Mouse (Mus musculus) neural tube, embryonic 11.5 days (tissue): ENCODE data around the gene Pik3r6. TPM values are rescaled to one million over a fixed set of nuclear protein-coding genes. Genes with fewer than 3 reads are reported as not detected.

ENCODE experiments used
- ATAC-seq: fragments of 200-750 bp; cut with Nextera tagmentation; 2 replicates; pipeline ENCODE4 v1.8.0; 2017; ENCODE audit warnings: moderate number of reproducible peaks, mild to moderate bottlenecking, moderate TSS enrichment, moderate library complexity; ENCODE audit not compliant: insufficient read depth, low FRiP score, low TSS enrichment
- DNase-seq: peaks from one replicate; pipeline ENCODE4 v3.0.0-alpha.2; 2015; ENCODE audit warnings: low spot score
- H3K27ac ChIP-seq: fragments of 300-500 bp; sonication (generic); 2 replicates; pipeline ENCODE4 v1.5.1; 2014; ENCODE audit warnings: low read depth, mild to moderate bottlenecking, low read length
- H3K27me3 ChIP-seq: fragments of 300-500 bp; sonication (generic); 2 replicates; pipeline ENCODE4 v1.6.1; 2014; ENCODE audit warnings: mild to moderate bottlenecking, low read length, mixed read lengths; ENCODE audit not compliant: control insufficient read depth, insufficient read depth
- H3K36me3 ChIP-seq: fragments of 300-500 bp; sonication (generic); 2 replicates; pipeline ENCODE4 v1.6.1; 2014; ENCODE audit warnings: mild to moderate bottlenecking, low read length, moderate library complexity, mixed read lengths; ENCODE audit not compliant: control insufficient read depth, insufficient read depth
- H3K4me1 ChIP-seq: fragments of 300-500 bp; sonication (generic); 2 replicates; pipeline ENCODE4 v1.6.1; 2014; ENCODE audit warnings: low read length, mixed read lengths; ENCODE audit not compliant: control insufficient read depth, insufficient read depth
- H3K4me2 ChIP-seq: fragments of 300-500 bp; sonication (generic); 2 replicates; pipeline ENCODE4 v1.6.1; 2014; ENCODE audit warnings: low read depth, mild to moderate bottlenecking, moderate library complexity
- H3K4me3 ChIP-seq: fragments of 300-500 bp; sonication (generic); 2 replicates; pipeline ENCODE4 v1.5.1; 2014; ENCODE audit warnings: low read depth, low read length
- H3K9ac ChIP-seq: fragments of 300-500 bp; sonication (generic); 2 replicates; pipeline ENCODE4 v1.6.1; 2014; ENCODE audit warnings: mild to moderate bottlenecking, low read length
- H3K9me3 ChIP-seq: fragments of 300-500 bp; sonication (generic); 2 replicates; pipeline ENCODE4 v1.6.1; 2016; ENCODE audit warnings: low read length; ENCODE audit not compliant: control insufficient read depth
- WGBS: fragments of 180-500 bp; shearing (Covaris S2); extraction: QIAGEN DNeasy Blood & Tissue Kit; methylation state at CpG from one replicate; pipeline ENCODE4 v1.1.7; 2014; 5-methylcytosine and 5-hydroxymethylcytosine counted together
- polyA plus RNA-seq: library from polyadenylated mRNA; unstranded; fragments of >200 nt; fragmentation: Nextera tagmentation; extraction: Ambion mirVana; gene quantifications from 2 replicates; pipeline ENCODE4 v1.2.1, GENCODE M21; 2014

The Pik3r6 gene
- polyA plus RNA-seq, 1 experiment from 2014 or later: 1.6 TPM

DNA sequence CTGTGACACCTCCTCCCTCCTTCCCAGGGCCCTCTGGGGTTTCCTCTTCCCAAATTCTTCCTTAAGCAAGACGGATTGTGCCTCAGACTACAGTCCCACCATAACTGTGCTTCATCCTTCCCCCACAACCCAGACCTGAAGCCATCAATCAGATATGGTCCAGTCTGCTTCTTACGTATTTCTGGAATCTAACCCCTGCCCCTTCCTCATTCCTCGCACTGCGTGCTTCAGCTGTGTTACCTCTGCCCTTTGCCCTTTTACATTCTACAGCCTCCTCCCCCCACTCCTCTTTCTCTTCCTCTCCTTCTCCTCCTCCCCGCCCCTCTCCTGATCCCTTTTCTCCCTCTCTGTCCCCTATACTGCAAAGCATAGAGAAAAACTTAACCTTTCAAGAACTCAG, 88.9 kb downstream of the Pik3r6 start:
- DNase-seq (no peak), ATAC-seq (no peak)
- Histone ChIP-seq H3K9ac (no peak overlapping the region), H3K4me2 (no peak overlapping the region), H3K27ac (no peak overlapping the region), H3K4me1 (peaks cover 12% of the 10 kb centered on the region), H3K27me3 (no peaks in the 10 kb centered on the region), H3K9me3 (no peaks in the 10 kb centered on the region), H3K4me3 (no peak overlapping the region), H3K36me3 (no peaks in the 10 kb centered on the region)
- 9% methylated on average over 5 of the region's 5 CpGs for WGBS

DNA sequence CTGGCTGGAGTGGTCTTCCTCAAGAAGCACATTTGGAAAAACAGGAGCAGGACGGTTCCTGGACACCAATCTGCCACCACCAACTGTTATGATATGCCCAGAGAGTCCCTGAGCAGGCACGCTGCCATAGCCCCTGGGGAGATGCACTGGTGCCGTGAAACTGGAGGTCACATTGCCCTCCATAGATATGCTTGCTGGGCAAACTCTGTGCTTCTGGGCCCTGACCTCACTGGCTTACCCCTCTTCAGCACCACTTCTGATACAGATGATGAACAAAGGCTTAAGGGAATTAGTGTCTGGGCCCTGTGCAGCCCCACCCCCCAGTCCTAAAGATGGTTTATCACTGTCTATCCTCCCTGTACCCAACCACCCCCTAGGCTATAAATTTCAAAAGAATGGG, 90.4 kb downstream of the Pik3r6 start:
- WGBS: 62% methylated on average over 3 of the region's 3 CpGs
- H3K27ac ChIP-seq: no peak overlapping the region
- ATAC-seq (no peak), DNase-seq (no peak)
- no peak overlapping the region for H3K4me2 ChIP-seq
- H3K4me3 ChIP-seq: no peak overlapping the region
- H3K9ac ChIP-seq: no peak overlapping the region
- no peaks in the 10 kb centered on the region for H3K27me3 ChIP-seq
- H3K4me1 ChIP-seq: peaks cover 12% of the 10 kb centered on the region
- no peaks in the 10 kb centered on the region for H3K36me3 ChIP-seq
- no peaks in the 10 kb centered on the region for H3K9me3 ChIP-seq

DNA sequence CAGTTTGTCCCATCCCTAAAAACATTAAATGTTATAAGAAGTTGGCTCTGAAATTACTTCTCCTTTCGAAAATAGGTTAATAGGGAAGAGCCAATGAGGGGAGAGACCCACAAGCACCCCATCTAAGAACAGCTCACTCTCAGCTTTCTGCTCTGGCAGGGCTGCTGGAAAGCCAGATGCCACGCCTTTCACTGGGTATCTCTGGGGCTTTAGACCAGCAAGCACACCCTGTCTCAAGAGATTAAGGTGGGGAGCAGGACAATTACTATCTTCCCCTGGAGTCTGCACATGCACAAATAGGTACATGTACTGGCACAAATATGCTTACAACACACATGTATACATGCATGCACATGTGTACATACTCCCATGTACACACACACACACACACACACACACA, 95.1 kb downstream of the Pik3r6 start:
- Histone ChIP-seq H3K27ac (no peak overlapping the region), H3K4me1 (peaks cover 13% of the 10 kb centered on the region), H3K36me3 (no peaks in the 10 kb centered on the region), H3K4me3 (no peak overlapping the region), H3K27me3 (no peaks in the 10 kb centered on the region), H3K9me3 (no peaks in the 10 kb centered on the region), H3K9ac (no peak overlapping the region), H3K4me2 (no peak overlapping the region)
- WGBS: 84% methylated on average over 2 of the region's 2 CpGs
- ATAC-seq (no peak), DNase-seq (no peak)

DNA sequence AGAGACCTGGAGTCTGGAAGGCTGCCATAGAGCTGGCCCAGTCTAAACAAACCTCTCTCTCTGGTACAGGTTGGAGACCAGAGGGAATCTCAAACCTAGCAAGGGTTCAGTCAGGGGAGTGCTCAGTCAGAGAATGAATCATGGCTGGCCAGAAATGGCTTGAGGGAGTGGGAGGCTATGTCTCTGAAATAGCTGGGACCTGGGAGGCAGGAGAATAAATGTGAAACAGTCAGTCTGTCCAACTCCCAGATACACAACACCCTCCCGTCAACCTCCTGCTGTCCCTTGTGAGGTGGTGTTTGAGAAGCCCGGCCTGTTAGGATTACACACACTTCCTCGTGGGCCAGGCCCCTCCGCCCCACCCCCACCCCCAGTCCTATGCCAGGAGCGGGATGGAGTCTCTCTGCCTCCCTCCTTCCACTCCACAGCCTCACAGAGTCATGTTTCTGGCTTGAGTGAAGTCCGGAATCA, 97.8 kb downstream of the Pik3r6 start:
- no peak for ATAC-seq
- Histone ChIP-seq H3K4me2 (no peak overlapping the region), H3K4me1 (peaks cover 8% of the 10 kb centered on the region; the same call in 1 of the 2 replicates), H3K4me3 (no peak overlapping the region), H3K9me3 (no peaks in the 10 kb centered on the region), H3K36me3 (no peaks in the 10 kb centered on the region), H3K27me3 (no peaks in the 10 kb centered on the region), H3K27ac (no peak overlapping the region), H3K9ac (no peak overlapping the region)
- 47% methylated on average over 6 of the region's 6 CpGs for WGBS
- DNase-seq: no peak

DNA sequence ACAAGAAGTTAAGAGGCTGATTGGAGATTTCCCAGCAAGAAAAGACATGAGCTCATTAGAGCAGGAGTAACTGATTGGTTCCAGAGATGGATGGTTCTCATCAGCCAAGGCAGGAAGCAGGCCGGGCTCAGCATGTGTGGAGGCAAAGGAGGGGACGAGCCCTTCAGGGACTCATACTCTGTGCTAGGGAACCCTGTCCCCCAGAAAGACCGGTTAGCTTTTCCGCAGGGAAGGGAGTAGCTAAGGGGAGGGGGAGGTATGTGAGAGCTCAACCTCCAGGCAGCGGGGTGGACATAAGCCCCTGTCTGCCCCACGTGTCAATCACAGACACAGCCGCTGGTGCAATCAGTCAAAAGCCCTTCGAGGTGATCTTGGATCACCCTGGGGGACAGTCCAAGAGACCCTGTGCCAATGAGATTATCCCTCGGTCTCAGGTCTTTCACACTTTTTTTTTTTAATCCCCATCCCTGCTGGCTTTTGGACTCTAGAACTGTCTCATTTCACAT, 98.7 kb downstream of the Pik3r6 start:
- no peak overlapping the region for H3K4me2 ChIP-seq
- no peaks in the 10 kb centered on the region for H3K36me3 ChIP-seq
- H3K9ac ChIP-seq: no peak overlapping the region
- no peak overlapping the region for H3K27ac ChIP-seq
- peaks cover 8% of the 10 kb centered on the region; the same call in 1 of the 2 replicates for H3K4me1 ChIP-seq
- H3K4me3 ChIP-seq: no peak overlapping the region
- DNase-seq (no peak), ATAC-seq (no peak)
- no peaks in the 10 kb centered on the region for H3K27me3 ChIP-seq
- no peaks in the 10 kb centered on the region for H3K9me3 ChIP-seq
- WGBS: 20% methylated on average over 9 of the region's 9 CpGs

Other genes starting within 250 kb of the Pik3r6 start
- 10.0 and 11.5 TPM in 2 replicates for gene Ntn1, start 102.2 kb upstream of the Pik3r6 start, polyA plus RNA-seq
- 1.2 and 2.1 TPM in 2 replicates for gene Pik3r5, start 70.9 kb upstream of the Pik3r6 start, polyA plus RNA-seq
- gene Mfsd6l, start 53.2 kb downstream of the Pik3r6 start, polyA plus RNA-seq: not detected in 2 replicates
- gene Ccdc42, start 84.0 kb downstream of the Pik3r6 start, polyA plus RNA-seq: 1.4 and 2.3 TPM in 2 replicates
- 138 and 159 TPM in 2 replicates for gene Myh10, start 188.5 kb downstream of the Pik3r6 start, polyA plus RNA-seq